Mouse (Mus musculus) gastrocnemius, postnatal 25 days (tissue): ENCODE measurements around the gene Gm21209. TPM values are rescaled to one million over a fixed set of nuclear protein-coding genes. Genes with fewer than 3 reads are reported as not detected.
"Not testable (repeated sequence)": the region's sequence is repeated elsewhere in the genome, so short reads cannot be mapped to it uniquely, and the experiment has no call there.

Experiments
- DNase-seq: peaks from one replicate; pipeline ENCODE4 v3.0.0; 2022
- long read RNA-seq, 2 experiments: library from polyadenylated mRNA; stranded (forward); transcript quantifications; one replicate each; pipeline ENCODE4 v2.0.0; 2021
- total RNA-seq, 2 experiments: library from RNA; stranded (reverse); gene quantifications; 1 replicate in 1 of 2; 2 replicates in 1 of 2; pipeline ENCODE4 v1.2.3; 2021

Gm21209 gene
- not detected for total RNA-seq
- long read RNA-seq, experiment 1: 0 reads
- long read RNA-seq, experiment 2: 0 reads

GRCm38 (mm10) chrY:49570856-49571255, at the start of gene Gm21209:
Gene Gm21209 (plus strand): TSS chrY:49571156.
- not testable (repeated sequence) for DNase-seq
